Mouse (Mus musculus): ENCODE data around the gene Osbpl10. TPM values are rescaled to one million over a fixed set of nuclear protein-coding genes. Genes with fewer than 3 reads are reported as not detected.
"Not testable (repeated sequence)": the region's sequence is repeated elsewhere in the genome, so short reads cannot be mapped to it uniquely, and the experiment has no call there.

Gene Osbpl10
- total RNA-seq (2021): 5.3 and 7.7 TPM in 2 replicates
- long read RNA-seq, partial matches to known transcripts: 1 of 3 reads
- long read RNA-seq, other reads (novel, unspliced or antisense): 2 of 3 reads

DNA sequence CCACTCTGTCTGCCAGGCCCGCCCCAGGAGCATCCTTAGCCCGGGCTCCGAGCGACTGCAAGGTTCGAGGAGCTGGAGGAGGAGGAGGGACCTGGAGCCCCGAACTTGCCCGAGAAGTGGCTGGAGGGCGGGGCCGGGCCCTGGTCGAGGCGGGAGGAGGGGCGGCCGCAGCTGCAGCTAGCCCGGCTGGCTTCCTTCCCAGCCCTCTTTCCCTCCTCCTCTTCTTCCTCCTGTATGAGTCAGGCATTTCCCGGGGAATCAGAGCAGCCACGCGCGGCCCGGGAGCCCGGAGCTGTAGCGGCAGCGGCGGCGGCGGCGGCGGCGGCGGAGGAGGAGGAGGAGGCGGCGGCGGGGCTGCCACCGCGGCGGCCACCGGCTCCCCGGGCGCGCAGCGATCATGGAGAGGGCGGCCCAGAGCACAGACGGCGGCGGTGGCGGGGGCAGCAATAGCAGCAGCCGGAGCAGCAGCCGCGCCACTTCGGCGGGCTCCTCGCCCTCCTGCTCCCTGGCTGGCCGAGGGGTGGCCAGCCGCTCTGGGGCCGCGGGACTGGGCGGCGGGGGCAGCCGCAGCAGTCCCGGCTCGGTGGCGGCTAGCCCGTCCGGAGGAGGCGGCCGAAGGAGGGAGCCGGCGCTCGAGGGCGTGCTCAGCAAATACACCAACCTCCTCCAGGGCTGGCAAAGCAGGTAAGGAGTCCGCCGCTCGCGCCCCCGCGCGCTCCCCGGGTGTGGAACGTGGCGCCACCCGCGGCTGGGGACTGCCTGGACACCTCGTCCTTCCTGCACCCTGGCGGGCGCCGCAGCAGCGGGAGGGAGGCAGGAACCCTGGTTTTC is at the start of gene Osbpl10:
TSS of gene Osbpl10 (plus strand) at position 289 of the 831 bp plus-strand sequence.
- DNase-seq: peak; percentile 86

GRCm38 (mm10) chr9:114930464-114931090 is 47.8 kb upstream of the Osbpl10 start:
- peak; percentile 58 for DNase-seq

DNA sequence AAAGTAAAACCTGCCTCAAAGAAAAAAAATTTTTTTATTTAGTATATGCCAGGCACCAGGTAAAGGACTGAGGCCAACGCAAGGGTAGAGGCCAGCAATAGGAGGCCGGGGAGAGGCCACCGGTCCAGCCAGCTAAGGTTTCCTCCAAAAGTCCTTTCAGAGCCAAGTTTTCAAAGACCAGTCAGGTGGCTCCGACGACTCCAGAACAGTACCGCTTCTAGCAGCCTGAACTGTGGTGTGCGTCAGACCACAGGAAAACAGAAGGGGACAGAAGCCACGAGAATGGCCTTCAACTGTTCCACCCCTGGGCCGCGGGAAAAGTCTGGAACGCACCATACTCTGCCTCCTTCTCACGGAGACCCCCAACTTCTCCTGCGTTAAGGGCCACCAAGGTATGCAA is 45.8 kb upstream of the Osbpl10 start:
- peak; percentile 32 for DNase-seq

DNA sequence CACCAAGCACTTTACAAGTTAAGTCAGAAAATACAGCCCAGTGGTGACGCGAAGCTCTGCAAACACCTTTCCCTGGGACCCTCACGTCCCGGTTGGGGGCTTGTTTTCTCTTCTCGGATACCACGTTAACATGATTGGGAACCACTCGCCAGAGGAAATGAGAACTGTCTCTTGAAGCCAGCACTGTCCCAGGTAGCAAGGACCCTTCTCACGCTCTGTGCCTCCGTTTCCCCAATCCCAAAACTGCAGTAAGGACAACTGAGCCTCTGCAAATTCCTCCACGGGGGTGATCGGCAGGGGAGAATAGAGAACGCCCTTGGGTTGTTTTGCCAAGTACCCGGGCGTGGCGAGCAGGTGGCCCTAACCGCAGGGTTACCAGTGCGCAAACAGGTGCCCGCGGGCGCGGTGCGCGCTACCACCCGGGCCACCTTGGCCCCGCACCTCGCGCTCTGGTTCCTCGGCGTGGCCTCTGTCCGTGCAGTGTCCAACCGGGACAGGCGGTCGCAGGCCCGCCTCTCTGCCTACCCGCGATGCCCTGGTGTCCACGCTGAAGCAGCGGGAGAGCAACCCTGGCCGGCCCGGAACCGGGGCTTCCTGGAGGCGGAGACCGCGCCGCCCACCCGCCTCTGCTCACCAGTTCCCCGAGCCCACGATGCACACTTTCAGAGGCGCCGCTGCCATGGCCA is 45.2 kb upstream of the Osbpl10 start:
- DNase-seq: no peak

GRCm38 (mm10) chr9:114933723-114934171 is 44.6 kb upstream of the Osbpl10 start, which contains the start of gene Gpd1l:
Gene Gpd1l (minus strand): TSS chr9:114933987.
- DNase-seq: peak; percentile 99

DNA sequence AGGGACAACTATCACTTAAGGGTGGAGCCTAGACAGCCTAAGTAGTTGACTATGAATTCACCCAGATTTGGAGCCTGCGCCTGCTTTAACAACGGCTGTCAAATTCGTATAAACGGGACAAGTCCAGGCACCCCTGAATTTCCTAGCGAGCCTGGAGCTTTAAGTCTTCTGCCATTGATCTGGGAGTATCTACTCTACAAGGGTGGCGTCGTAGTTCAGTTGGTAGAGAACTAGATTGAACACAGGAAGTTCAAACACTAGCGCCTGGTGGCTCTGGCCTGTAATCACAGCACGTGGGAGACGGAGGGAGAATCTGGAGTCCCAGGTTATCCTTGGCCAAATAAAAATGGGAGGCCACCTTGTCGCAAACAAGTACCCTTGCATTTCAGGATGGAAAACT is 44.1 kb upstream of the Osbpl10 start:
- DNase-seq: no peak

DNA sequence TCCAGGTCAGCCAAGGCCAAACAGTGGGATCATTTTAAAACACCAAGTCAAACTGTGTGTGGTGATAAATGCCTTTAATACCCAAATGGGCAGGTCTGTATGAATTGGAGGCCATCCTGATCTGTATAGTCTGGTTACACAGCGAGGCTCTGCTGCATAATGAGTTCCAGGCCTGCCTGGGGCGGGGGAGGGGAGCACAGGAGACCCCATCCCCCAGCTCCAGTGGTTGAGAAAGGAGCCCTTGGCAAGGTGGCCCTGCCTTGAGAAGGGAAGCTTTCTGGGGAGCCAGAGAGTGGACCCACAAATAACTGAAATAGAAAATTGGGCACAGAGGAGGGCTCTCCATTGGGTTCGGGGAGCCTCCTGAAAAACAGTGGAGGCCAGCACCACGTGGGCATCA is 43.0 kb upstream of the Osbpl10 start:
- DNase-seq: no peak

DNA sequence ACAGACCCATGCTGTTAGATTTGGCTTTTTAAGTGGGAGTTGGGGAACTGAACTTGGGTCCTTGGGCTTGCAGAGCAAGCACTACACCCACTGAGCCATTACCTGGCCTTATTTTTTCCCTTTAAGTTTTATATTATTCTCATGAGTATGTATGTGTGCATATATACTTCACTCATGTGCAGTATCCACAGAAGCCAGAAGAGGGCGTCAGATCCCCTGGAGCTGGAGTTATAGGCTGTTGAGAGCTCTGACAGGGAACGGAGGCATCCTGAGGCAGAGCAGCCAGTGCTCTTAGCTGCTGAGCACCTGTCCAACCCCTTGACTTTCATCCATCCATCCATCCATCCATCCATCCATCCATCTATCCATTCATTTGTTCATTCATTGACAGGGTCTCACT is 41.7 kb upstream of the Osbpl10 start:
- no peak for DNase-seq

GRCm38 (mm10) chr9:114944642-114945041 is 33.7 kb upstream of the Osbpl10 start:
- no peak for DNase-seq

- DNase-seq: no peak
Measured at GRCm38 (mm10) chr9:114945576-114945975, 32.8 kb upstream of the Osbpl10 start.

DNA sequence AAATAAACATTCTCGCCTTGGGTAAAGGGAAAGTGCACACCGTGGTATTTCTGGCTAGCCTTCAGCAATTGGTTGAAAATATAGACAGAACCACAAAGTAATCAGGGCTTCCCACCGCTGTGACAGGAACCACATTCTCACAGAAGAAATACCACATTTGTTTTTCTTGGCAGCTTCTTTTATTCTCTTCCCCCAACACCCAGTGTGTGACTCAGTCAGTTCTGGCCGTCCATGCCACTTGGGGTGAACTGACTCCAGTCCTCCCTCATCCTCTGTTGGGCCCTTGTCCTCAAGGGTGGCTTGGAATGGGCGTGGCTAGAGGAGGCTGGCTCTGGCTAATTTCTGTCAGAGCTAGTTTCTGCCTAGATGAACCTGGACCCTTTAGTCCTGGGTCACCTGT is 30.0 kb upstream of the Osbpl10 start:
- DNase-seq: peak; percentile 38

DNA sequence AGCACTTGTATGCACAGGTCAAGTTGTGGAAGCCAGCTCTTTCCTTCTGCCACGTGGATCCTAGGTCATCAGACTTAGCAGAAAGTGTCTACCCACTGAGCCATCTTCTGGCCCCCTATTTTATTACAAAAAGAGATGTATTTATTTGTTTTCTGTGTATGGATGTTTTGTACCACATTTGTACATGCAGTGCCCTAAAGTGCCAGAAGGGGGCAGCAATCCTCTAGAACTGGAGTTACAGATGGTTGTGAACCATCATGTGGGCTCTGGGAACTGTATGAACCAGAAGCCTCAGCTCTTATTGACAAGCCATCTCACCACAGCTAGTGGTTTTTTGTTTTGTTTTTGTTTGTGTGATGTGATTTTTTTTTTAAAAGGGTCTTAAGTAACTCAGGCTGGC is 25.5 kb upstream of the Osbpl10 start:
- no peak for DNase-seq

DNA sequence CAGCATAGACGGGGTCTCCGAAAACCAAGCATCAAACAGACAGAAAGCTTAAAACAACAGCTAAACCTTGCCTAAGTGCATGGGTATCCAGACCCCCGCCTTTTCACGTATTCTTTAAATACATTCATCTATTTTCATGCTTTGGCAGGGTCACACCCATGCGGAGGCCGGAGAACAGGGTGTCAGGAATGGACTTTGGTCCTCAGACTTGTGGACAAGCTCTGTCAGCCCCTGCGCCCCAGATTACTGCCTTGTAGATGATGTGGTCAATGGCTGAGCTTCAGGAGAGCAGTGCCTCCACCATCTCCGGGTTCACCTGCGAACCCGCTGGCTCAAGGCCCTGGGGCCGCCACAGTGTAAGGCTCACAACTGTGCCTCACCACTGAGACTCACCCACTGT is 23.0 kb upstream of the Osbpl10 start:
- no peak for DNase-seq

- DNase-seq: no peak
Measured at GRCm38 (mm10) chr9:114956945-114957344, 21.4 kb upstream of the Osbpl10 start.

- DNase-seq: no peak
Measured at GRCm38 (mm10) chr9:114960043-114960789, 18.2 kb upstream of the Osbpl10 start.

- DNase-seq: no peak
Measured at GRCm38 (mm10) chr9:114960844-114961243, 17.5 kb upstream of the Osbpl10 start.

GRCm38 (mm10) chr9:114964093-114964492 is 14.3 kb upstream of the Osbpl10 start:
- DNase-seq: no peak

- DNase-seq: not testable (repeated sequence)
Measured at GRCm38 (mm10) chr9:114966286-114966685, 12.1 kb upstream of the Osbpl10 start.

GRCm38 (mm10) chr9:114977461-114978280 is 698 bp upstream of the Osbpl10 start:
- no peak for DNase-seq

- no peak for DNase-seq
Measured at GRCm38 (mm10) chr9:114979969-114980368, 1.6 kb downstream of the Osbpl10 start.

GRCm38 (mm10) chr9:114982689-114983360 is 4.5 kb downstream of the Osbpl10 start, which contains the start of gene Rps27rt:
Gene Rps27rt (minus strand): TSS chr9:114982739.
- no peak for DNase-seq

Data from adrenal gland, postnatal 25 days (tissue).